Mouse (Mus musculus): Measurements from ENCODE around the gene Ube2z. TPM values are rescaled to one million over a fixed set of nuclear protein-coding genes. Genes with fewer than 3 reads are reported as not detected.

Ube2z gene
- polyA plus RNA-seq, 1 experiment from 2014 or later = 43.2 TPM

DNA sequence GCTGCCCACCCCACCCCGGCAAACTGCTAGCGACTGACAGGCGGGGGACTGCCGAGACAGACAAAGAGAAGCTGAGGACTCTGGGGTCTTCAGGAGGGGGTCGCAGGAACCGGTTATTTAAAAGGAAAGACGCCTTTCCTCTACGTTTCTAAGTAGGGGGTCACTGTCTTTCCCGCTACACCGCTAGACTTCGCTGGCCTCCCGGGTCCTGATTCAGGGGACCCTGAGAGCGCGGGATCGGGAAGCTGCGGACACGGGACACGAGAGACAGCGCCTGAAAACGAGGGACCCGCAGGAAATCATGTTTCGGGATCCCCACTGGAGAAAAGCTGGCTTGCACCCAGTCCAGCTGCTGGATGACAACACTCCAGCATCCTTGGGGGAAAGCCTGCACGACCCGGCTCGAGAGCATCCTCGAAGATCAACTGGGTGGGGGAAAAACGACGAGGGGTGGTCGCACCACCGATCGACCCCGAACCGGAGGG, 58.8 kb downstream of the Ube2z start:
- peak overlapping the region; percentile 85 for H3K4me2 ChIP-seq
- peaks cover 27% of the 10 kb centered on the region for H3K4me1 ChIP-seq
- no peak for ATAC-seq (ENCODE audit: insufficient number of reproducible peaks, insufficient read depth, low FRiP score, low TSS enrichment, low read depth)
- no peaks in the 10 kb centered on the region for H3K36me3 ChIP-seq
- peak overlapping the region; percentile 97 for H3K9ac ChIP-seq
- no peaks in the 10 kb centered on the region for H3K27me3 ChIP-seq
- H3K27ac ChIP-seq = peak overlapping the region; percentile 99
- WGBS = under 1% methylated on average over 33 of the region's 33 CpGs
- H3K9me3 ChIP-seq = no peaks in the 10 kb centered on the region
- peak overlapping the region; percentile 87 for H3K4me3 ChIP-seq

DNA sequence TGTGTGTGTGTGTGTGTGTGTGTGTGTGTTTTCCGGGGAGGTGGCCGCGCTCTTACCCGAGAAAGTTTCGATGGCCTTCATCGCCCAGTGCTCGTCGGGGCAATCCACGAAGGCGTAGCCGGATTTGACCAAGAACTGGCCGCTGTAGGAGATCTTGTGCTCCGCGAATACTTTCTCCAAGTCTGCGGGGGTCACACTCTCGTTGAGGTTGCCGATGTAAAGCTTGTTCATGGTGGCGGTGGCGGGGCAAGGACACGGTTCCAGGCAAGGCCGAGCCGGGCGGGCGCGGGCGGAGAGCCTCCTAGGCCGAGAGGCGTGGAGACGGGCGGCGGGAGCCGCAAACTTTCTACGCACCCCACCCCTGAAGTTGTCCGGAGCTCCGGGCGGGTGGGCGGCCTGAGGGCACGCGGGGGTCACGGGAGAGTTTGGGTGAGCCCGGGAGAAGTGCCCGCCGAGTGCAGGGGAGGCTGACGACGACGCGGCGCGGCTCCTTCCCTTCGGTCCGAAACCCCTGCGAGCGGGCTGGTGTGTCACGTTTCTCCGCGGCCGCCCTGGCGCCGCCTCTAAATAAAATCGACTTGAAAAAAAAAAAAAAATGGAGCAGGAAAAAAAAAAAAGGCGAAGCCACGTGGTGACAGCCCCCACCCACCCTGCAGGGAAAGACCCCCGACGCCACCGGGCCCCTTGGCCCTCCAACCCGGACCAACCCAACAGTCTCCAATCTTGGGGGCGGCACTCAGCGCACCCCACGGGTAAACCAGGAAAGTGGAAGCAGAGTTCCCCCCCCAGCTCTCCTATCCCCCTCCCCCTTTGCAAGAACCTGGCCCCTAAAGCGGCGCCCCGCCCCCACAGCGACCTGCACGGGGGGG, 59.6 kb downstream of the Ube2z start, which contains the start of gene Igf2bp1:
Igf2bp1 (minus strand) TSS at position 538 of the 869 bp plus-strand sequence.
- Histone ChIP-seq H3K27ac (peak within 1 kb of the TSS; percentile 99), H3K36me3 (no peaks in the 10 kb centered on the region), H3K9ac (peak within 1 kb of the TSS; percentile 97), H3K4me2 (peak within 1 kb of the TSS; percentile 85), H3K27me3 (no peaks in the 10 kb centered on the region), H3K9me3 (no peaks in the 10 kb centered on the region), H3K4me1 (peaks cover 32% of the 10 kb centered on the region), H3K4me3 (peak within 1 kb of the TSS; percentile 87)
- WGBS = under 1% methylated on average over 68 of the region's 74 CpGs
- peak; percentile 56 for ATAC-seq (ENCODE audit: insufficient number of reproducible peaks, insufficient read depth, low FRiP score, low TSS enrichment, low read depth)

DNA sequence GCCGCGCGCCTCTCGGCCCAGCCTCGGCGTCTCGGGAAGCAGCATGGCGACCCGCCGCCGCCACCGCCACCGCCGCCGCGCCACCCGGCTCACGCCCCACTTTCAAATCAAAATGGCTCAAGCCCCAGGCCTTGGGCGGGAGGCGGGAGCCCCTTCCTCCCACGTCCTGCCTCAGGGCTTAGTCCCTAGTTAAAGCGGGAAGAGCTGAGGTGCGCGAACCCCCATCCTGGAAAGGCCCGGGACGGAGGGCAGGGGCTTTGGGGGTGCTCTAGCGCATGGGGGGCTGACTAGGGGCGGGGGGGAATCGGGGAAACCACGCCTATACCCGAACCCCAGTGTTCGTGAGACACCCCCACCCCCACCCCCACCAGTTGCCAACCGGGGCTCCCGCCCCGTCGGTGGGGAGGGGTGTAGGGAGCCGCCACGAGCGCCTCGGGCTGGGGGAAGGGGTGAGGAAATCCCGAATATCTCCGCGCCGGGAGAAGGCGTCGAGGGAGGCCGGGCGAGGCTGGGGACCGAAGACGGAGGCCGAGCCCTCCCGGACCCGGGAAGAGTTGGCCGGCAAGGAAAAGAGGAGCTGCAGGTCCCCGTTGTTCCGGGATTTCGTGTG, 60.3 kb downstream of the Ube2z start:
- Histone ChIP-seq H3K36me3 (no peaks in the 10 kb centered on the region), H3K4me2 (peak overlapping the region; percentile 85), H3K4me1 (peaks cover 39% of the 10 kb centered on the region), H3K27me3 (no peaks in the 10 kb centered on the region), H3K9me3 (no peaks in the 10 kb centered on the region), H3K9ac (peak overlapping the region; percentile 97), H3K4me3 (peak overlapping the region; percentile 87), H3K27ac (peak overlapping the region; percentile 99)
- peak; percentile 12; the same call in 1 of the 2 replicates for ATAC-seq (ENCODE audit: insufficient number of reproducible peaks, insufficient read depth, low FRiP score, low TSS enrichment, low read depth)
- under 1% methylated on average over 50 of the region's 57 CpGs for WGBS

DNA sequence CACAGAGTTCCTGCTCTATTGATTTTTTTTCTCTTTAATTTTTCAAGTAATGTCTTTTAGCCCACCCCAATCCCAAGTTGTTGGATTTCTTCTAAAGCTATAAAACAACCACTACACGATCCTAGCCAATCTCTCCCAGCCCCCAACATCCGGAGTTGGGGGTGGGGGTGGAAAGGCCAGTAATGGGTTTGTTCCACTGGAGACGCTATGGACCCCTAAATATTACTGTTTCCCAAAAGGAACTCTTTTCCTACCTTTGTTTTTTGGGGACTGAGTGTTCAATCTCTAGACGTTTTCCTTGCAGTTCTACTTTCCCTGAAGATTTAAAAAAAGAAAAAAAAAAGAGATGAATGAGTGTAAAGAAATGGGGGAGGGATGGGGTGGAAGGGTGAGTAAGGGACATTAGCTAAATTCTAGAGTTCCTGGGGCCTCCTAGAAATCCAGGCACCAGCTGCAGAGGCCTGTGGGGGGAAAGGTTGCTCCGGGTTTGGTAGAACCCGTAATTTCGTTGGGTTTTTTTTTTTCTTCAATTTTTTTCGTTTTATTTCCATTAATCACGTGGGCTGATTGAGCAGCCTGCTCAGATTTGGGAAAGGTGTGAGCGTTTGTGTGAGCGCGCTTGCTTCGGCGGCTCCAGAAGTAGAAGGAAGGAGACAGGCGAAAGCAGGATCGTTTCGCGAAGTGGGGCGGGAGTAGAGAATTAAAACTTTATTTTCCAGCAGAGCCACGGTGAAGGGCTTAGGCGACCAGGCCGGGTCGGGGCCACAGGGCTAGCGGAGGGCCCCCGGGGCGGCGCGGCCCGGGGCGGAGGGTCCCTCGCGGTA, 61.0 kb downstream of the Ube2z start:
- peaks cover 42% of the 10 kb centered on the region for H3K4me1 ChIP-seq
- H3K9ac ChIP-seq = peak overlapping the region; percentile 97
- H3K27me3 ChIP-seq = no peaks in the 10 kb centered on the region
- peak overlapping the region; percentile 85 for H3K4me2 ChIP-seq
- H3K9me3 ChIP-seq = no peaks in the 10 kb centered on the region
- WGBS = under 1% methylated on average over 28 of the region's 32 CpGs
- peak overlapping the region; percentile 87 for H3K4me3 ChIP-seq
- no peak for ATAC-seq (ENCODE audit: insufficient number of reproducible peaks, insufficient read depth, low FRiP score, low TSS enrichment, low read depth)
- H3K27ac ChIP-seq = peak overlapping the region; percentile 99
- no peaks in the 10 kb centered on the region for H3K36me3 ChIP-seq

DNA sequence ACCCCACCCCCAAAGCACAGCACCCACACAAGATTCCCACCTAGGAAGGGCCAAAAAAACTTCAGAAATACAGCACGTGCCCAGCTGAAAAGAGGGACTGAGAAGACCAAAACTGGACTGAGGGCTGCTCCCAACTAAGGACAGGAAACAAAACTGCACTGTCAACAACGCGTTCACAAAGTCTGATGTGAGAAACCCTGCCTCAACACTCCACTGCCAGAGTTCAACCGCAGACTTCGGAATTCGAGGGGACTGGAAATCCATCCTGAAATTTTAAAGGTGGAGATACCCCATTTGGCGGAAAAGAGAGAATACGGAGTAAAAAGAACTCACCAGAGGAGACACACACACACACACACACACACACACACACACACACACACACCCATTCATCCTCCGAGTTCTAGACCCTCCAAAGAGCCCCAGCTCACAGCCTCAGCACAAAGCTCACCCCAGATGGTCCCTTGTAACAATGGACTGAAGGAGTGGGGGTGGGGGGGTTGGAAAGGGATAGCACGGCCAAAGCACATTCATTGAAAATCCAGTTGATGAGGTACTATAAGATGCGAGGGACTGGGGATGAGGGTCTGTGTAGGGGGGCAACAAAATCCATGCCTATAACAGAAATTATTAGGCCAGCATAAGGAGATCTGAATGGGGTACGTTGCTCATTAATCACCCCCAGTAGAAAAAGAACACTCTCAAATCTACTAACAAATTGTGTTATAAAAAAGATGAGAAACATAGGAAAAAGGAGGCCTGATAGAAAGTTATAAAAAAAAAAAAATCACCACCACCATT, 61.9 kb downstream of the Ube2z start:
- Histone ChIP-seq H3K9me3 (no peaks in the 10 kb centered on the region), H3K4me1 (peaks cover 45% of the 10 kb centered on the region), H3K36me3 (no peaks in the 10 kb centered on the region), H3K27ac (peak overlapping the region; percentile 71), H3K4me3 (peak overlapping the region; percentile 87), H3K9ac (peak overlapping the region; percentile 70), H3K4me2 (peak overlapping the region; percentile 85), H3K27me3 (no peaks in the 10 kb centered on the region)
- under 1% methylated on average over 12 of the region's 12 CpGs for WGBS
- no peak for ATAC-seq (ENCODE audit: insufficient number of reproducible peaks, insufficient read depth, low FRiP score, low TSS enrichment, low read depth)

Other genes starting within 250 kb of the Ube2z start
- 2.3 and 4.6 TPM in 2 replicates for gene Phospho1, start 240.9 kb downstream of the Ube2z start, polyA plus RNA-seq (2015; fragmentation: Nextera tagmentation; extraction: Ambion mirVana)
- 12.9 and 13.3 TPM in 2 replicates for gene Gngt2, start 228.2 kb downstream of the Ube2z start, polyA plus RNA-seq (2015; fragmentation: Nextera tagmentation; extraction: Ambion mirVana)
- 4.4 and 7.9 TPM in 2 replicates for gene Abi3, start 222.9 kb downstream of the Ube2z start, polyA plus RNA-seq (2015; fragmentation: Nextera tagmentation; extraction: Ambion mirVana)
- 0.11 and 0.45 TPM in 2 replicates for gene B4galnt2, start 150.5 kb downstream of the Ube2z start, polyA plus RNA-seq (2015; fragmentation: Nextera tagmentation; extraction: Ambion mirVana)
- gene Igf2bp1, start 59.4 kb downstream of the Ube2z start, polyA plus RNA-seq (2015; fragmentation: Nextera tagmentation; extraction: Ambion mirVana) = 52.6 and 65.4 TPM in 2 replicates
- not detected in 2 replicates for gene Gip, start 40.8 kb downstream of the Ube2z start, polyA plus RNA-seq (2015; fragmentation: Nextera tagmentation; extraction: Ambion mirVana)
- 95.5 and 107 TPM in 2 replicates for gene Snf8, start 30.5 kb downstream of the Ube2z start, polyA plus RNA-seq (2015; fragmentation: Nextera tagmentation; extraction: Ambion mirVana)
- 513 and 576 TPM in 2 replicates for gene Atp5g1, start 10.3 kb upstream of the Ube2z start, polyA plus RNA-seq (2015; fragmentation: Nextera tagmentation; extraction: Ambion mirVana)
- not detected in 2 replicates for gene Calcoco2, start 46.6 kb upstream of the Ube2z start, polyA plus RNA-seq (2015; fragmentation: Nextera tagmentation; extraction: Ambion mirVana)
- gene Ttll6, start 68.4 kb upstream of the Ube2z start, polyA plus RNA-seq (2015; fragmentation: Nextera tagmentation; extraction: Ambion mirVana) = 0.08 and 0.25 TPM in 2 replicates
- not detected in 2 replicates for gene Hoxb13, start 128.9 kb upstream of the Ube2z start, polyA plus RNA-seq (2015; fragmentation: Nextera tagmentation; extraction: Ambion mirVana)
- 0.13 TPM in 1 of 2 replicates, not detected in the other for gene Hoxb9, start 206.1 kb upstream of the Ube2z start, polyA plus RNA-seq (2015; fragmentation: Nextera tagmentation; extraction: Ambion mirVana)
- 0.37 TPM in 1 of 2 replicates, not detected in the other for gene Hoxb8, start 216.5 kb upstream of the Ube2z start, polyA plus RNA-seq (2015; fragmentation: Nextera tagmentation; extraction: Ambion mirVana)
- gene Hoxb7, start 221.2 kb upstream of the Ube2z start, polyA plus RNA-seq (2015; fragmentation: Nextera tagmentation; extraction: Ambion mirVana) = 0.15 TPM in 1 of 2 replicates, not detected in the other
- gene Hoxb6, start 227.1 kb upstream of the Ube2z start, polyA plus RNA-seq (2015; fragmentation: Nextera tagmentation; extraction: Ambion mirVana) = 4.0 TPM in 1 of 2 replicates, not detected in the other
- 6.0 TPM in 1 of 2 replicates, not detected in the other for gene Hoxb5, start 237.9 kb upstream of the Ube2z start, polyA plus RNA-seq (2015; fragmentation: Nextera tagmentation; extraction: Ambion mirVana)